Mouse (Mus musculus) kidney, adult 2 months (tissue): Measurements from ENCODE around the gene Dmrt1.

Experiments used
- CTCF ChIP-seq: fragments of 200-500 bp; conservative IDR thresholded peaks from 2 replicates; pipeline ENCODE4 v1.5.1; 2011; ENCODE audit warnings: low read depth, mild to moderate bottlenecking, control low read depth, low read length, moderate library complexity, mixed read lengths; ENCODE audit not compliant: insufficient read depth, insufficient read length
- POLR2A ChIP-seq: fragments of 200-500 bp; IDR thresholded peaks from one replicate; pipeline ENCODE4 v1.6.1; 2011; ENCODE audit warnings: low read depth, low read length, control low read depth

DNA sequence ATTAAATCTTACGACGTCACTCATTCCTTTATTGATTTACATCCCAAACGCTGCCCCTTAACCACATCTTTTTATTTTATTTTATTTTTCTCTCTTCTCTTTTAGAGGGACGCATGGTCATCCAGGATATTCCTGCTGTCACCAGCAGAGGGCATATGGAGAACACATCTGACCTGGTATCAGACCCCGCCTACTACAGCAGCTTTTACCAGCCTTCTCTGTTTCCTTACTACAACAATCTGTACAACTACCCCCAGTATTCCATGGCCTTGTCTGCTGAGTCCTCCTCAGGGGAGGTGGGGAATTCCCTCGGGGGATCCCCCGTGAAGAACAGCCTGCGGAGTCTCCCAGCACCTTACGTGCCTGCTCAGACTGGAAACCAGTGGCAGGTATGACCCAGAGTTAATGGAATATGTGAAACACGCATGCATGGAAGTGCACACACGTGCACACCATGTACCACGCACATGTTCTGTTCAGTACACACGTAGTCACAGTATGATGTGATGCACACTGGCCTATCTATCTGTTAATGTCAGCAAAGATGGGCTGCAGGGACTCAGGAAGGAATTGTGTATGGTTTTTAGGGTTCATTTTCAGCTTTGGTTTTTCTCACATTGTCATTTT, 40.4 kb downstream of the Dmrt1 start:
- TF ChIP-seq CTCF (peak; percentile 72), POLR2A (no peak)
